Mouse (Mus musculus) liver, adult 2 months (tissue): ENCODE measurements around the gene Gpc2. TPM values are rescaled to one million over a fixed set of nuclear protein-coding genes. Genes with fewer than 3 reads are reported as not detected.

Experiments
- DNase-seq: peaks from one replicate; pipeline ENCODE4 v3.0.0-alpha.2; 2011; ENCODE audit warnings: low read depth, low spot score; ENCODE audit errors: extremely low read depth
- H3K27ac ChIP-seq: fragments of 200-500 bp; replicated peaks from 2 replicates; pipeline ENCODE4 v1.5.1; 2012; ENCODE audit warnings: low read depth, mild to moderate bottlenecking, control low read depth, inconsistent platforms, low read length; ENCODE audit not compliant: insufficient read depth
- H3K27me3 ChIP-seq: fragments of 200-500 bp; 2 replicates; pipeline ENCODE4 v1.6.1; 2012; ENCODE audit warnings: mild to moderate bottlenecking, moderate library complexity, low read length, inconsistent platforms; ENCODE audit not compliant: control insufficient read depth, insufficient read depth
- H3K36me3 ChIP-seq: fragments of 200-500 bp; 2 replicates; pipeline ENCODE4 v1.6.1; 2012; ENCODE audit warnings: low read length, inconsistent platforms; ENCODE audit not compliant: control insufficient read depth, insufficient read depth
- H3K4me1 ChIP-seq: fragments of 200-500 bp; 2 replicates; pipeline ENCODE4 v1.6.1; 2011; ENCODE audit warnings: low read length; ENCODE audit not compliant: control insufficient read depth, insufficient read depth
- H3K4me3 ChIP-seq: fragments of 200-500 bp; 2 replicates; pipeline ENCODE4 v1.5.1; 2011; ENCODE audit warnings: low read depth, mild to moderate bottlenecking, control low read depth, low read length, moderate library complexity; ENCODE audit not compliant: insufficient read depth
- H3K79me2 ChIP-seq: fragments of 200-500 bp; 2 replicates; pipeline ENCODE4 v1.6.1; 2012; ENCODE audit warnings: inconsistent platforms, mild to moderate bottlenecking, low read length, moderate library complexity; ENCODE audit not compliant: control insufficient read depth, insufficient read depth
- H3K9ac ChIP-seq: fragments of 200-500 bp; 2 replicates; pipeline ENCODE4 v1.6.1; 2012; ENCODE audit warnings: low read depth, mild to moderate bottlenecking, control low read depth, inconsistent platforms, low read length
- CTCF ChIP-seq: fragments of 200-500 bp; IDR thresholded peaks from 2 replicates; pipeline ENCODE4 v1.5.1; 2011; ENCODE audit warnings: low read depth, low read length, control low read depth
- POLR2A ChIP-seq: fragments of 200-500 bp; IDR thresholded peaks from 2 replicates; pipeline ENCODE4 v1.6.1; 2011; ENCODE audit warnings: low read length, control low read depth; ENCODE audit not compliant: insufficient read depth; ENCODE audit errors: extremely low read depth
- WGBS: fragments of 180-500 bp; shearing (Covaris S2); methylation state at CpG from one replicate; pipeline ENCODE4 v1.1.7; 2018; 5-methylcytosine and 5-hydroxymethylcytosine counted together
- polyA plus RNA-seq: library from polyadenylated mRNA; depleted of rRNA; stranded (reverse); fragments of >200 nt; gene quantifications from 2 replicates; pipeline ENCODE4 v1.2.3, GENCODE M21; 2012
- total RNA-seq: library from RNA; depleted of rRNA; stranded (reverse); fragments of >200 nt; gene quantifications from 2 replicates; pipeline ENCODE4 v1.2.3, GENCODE M21; 2014

Gpc2 gene
- total and polyA plus RNA-seq, 2 experiments, result 0.09 to 0.18 TPM

DNA sequence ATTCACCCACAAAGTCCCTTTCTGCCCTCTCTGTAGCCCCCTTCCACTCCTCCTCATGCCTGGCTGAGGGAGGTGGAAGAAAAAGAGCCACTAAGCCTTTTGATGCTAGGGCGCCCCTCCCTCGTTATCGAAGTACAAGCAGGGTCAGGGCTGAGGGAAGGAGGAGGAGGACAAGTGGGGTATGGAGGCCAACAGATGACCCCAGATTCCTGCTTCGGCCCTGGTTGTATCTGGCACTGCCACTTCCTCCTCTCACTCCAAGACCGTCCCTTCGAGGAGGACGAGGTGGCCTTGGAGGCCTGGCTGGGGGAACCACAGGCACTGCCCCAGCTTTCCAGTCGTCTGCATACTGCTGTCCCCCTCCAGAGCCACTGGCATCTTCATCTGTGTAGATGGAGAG lies 5.6 kb downstream of the Gpc2 start:
- Histone ChIP-seq H3K4me3 (no peak overlapping the region), H3K79me2 (no peaks in the 10 kb centered on the region), H3K27ac (no peak overlapping the region), H3K27me3 (peaks cover 5% of the 10 kb centered on the region; the same call in 1 of the 2 replicates), H3K36me3 (no peaks in the 10 kb centered on the region), H3K9ac (no peak overlapping the region), H3K4me1 (no peaks in the 10 kb centered on the region)
- no peak for DNase-seq
- 81% methylated on average over 8 of the region's 8 CpGs for WGBS
- TF ChIP-seq POLR2A (no peak), CTCF (no peak)

DNA sequence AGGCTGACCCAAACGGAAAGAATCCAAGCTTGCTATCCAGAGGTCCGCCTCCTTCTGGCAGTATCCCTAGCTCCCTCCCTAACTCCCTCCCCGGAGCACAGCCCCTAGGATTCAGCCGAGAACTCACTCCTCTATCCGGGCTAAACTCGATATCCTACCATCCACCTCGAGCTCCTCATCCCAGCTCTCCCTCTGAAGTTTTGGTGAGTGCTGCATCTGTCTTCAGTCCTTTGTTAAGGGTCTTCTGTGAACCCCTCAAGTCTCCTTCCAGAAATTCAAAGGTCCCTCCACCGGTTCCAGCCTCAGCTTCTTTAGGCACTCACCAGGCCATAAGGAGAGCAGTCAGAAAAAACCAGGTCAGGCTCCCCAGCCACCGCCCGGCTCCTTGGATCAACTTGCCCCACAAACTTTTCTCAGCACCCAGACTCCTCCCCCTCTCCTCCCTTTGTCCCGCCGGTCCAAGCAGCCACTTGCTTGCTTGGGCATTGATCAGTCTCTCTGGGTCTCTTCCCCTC lies 7.3 kb downstream of the Gpc2 start, which contains the start of gene Gal3st4:
Gene Gal3st4 (minus strand): TSS at position 432 of the 515 bp plus-strand sequence.
- Histone ChIP-seq H3K36me3 (no peaks in the 10 kb centered on the region), H3K27ac (no peak within 1 kb of the TSS), H3K4me3 (no peak within 1 kb of the TSS), H3K4me1 (no peaks in the 10 kb centered on the region), H3K79me2 (no peaks in the 10 kb centered on the region), H3K9ac (no peak within 1 kb of the TSS), H3K27me3 (peaks cover 5% of the 10 kb centered on the region; the same call in 1 of the 2 replicates)
- 5% methylated on average over 12 of the region's 12 CpGs for WGBS
- TF ChIP-seq CTCF (no peak), POLR2A (no peak)
- DNase-seq, result no peak

DNA sequence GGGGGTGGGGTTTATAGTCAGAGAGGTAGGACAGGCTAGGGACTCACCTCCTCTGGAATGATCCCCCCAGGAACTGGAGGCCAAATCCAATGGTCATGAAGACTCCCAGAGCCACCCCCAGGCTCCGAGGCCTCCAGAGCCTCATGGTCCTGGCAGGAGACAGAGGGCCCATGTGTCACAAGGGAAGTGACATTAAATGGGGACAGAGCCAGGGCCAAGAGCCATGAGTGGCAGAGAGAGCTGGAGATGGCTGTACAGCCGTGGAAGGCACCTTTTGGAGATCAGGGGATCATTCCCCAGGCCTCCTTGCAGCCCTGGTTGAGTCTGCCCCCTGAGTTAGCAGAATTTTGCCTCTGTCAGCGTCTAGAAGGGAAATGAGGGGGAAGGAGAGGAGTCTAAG lies 8.6 kb downstream of the Gpc2 start:
- no peak for TF ChIP-seq CTCF
- no peak for TF ChIP-seq POLR2A
- H3K36me3 ChIP-seq, result no peaks in the 10 kb centered on the region
- H3K9ac ChIP-seq, result no peak overlapping the region
- peaks cover 5% of the 10 kb centered on the region; the same call in 1 of the 2 replicates for H3K27me3 ChIP-seq
- no peaks in the 10 kb centered on the region for H3K4me1 ChIP-seq
- no peak for DNase-seq
- no peak overlapping the region for H3K4me3 ChIP-seq
- H3K27ac ChIP-seq, result no peak overlapping the region
- 44% methylated on average over 3 of the region's 3 CpGs for WGBS
- no peaks in the 10 kb centered on the region for H3K79me2 ChIP-seq

DNA sequence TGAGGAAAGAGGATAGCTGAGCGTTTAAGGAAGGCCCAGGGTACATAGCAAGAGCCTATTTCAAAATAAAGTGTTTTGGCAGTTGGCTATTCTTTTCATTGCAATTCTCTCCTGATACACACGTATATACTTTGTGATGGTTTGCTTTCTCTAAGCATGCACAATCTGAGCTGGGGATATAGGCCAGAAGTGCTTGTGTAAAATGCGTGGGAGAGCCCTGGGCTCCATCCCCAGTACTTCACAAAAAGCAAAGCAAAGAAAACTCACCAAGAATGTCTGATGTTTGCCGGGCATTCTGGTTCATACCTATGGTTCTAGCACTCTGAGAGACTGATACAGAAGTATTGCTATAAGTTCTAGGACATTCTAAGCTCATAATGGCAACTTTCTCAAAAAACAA lies 10.8 kb downstream of the Gpc2 start:
- TF ChIP-seq POLR2A, result no peak
- TF ChIP-seq CTCF, result no peak
- no peak for DNase-seq
- H3K27me3 ChIP-seq, result peaks cover 5% of the 10 kb centered on the region; the same call in 1 of the 2 replicates
- no peak overlapping the region for H3K4me3 ChIP-seq
- no peak overlapping the region for H3K9ac ChIP-seq
- H3K36me3 ChIP-seq, result no peaks in the 10 kb centered on the region
- H3K27ac ChIP-seq, result no peak overlapping the region
- H3K79me2 ChIP-seq, result no peaks in the 10 kb centered on the region
- 74% methylated on average over 4 of the region's 4 CpGs for WGBS
- 0 out of 2 replicates have a peak, but pooled peaks cover 1% of the 10 kb centered on the region for H3K4me1 ChIP-seq

DNA sequence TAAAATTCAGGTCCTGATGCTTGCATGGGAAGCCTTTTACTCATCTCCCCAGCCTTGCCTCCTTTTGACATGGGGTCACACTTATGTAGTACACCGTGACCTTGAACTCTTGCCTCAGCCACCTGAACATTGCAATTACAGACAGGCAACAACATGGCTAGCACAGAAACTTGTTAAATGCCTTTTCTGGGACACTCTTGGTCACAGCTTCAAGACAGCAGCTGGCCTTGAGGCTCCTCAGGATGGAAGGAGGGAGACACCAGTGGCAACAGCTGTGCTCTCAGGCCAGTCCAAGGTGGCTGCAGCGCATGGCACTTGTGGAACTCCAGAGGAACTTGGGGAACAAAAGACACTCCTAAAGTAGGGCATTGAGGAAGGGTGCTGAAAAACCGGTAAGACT lies 12.7 kb downstream of the Gpc2 start:
- H3K4me3 ChIP-seq, result no peak overlapping the region
- 94% methylated on average over 3 of the region's 3 CpGs for WGBS
- TF ChIP-seq CTCF (no peak), POLR2A (no peak)
- H3K27me3 ChIP-seq, result peaks cover 5% of the 10 kb centered on the region; the same call in 1 of the 2 replicates
- no peak for DNase-seq
- H3K27ac ChIP-seq, result no peak overlapping the region
- H3K9ac ChIP-seq, result no peak overlapping the region
- peaks cover 7% of the 10 kb centered on the region for H3K4me1 ChIP-seq
- H3K79me2 ChIP-seq, result no peaks in the 10 kb centered on the region
- no peaks in the 10 kb centered on the region for H3K36me3 ChIP-seq

DNA sequence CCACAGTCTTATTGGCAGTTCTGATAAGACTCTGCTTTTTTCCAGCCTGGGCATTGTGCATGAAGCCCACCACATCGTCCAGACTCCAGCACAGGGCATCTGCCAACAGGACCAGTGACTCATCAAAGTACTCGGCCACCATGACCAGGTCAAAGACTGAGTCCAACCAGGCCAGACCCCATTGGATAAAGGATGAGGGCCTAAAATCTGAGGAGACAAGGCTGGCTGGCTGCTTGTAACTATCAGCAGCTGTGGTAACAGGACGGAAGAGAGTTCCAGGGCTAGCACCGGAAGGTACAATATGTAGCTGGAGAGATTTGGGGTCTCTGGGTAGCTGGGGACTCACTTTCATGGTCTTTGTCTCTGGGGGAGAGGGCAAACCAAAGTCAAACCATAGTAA lies 14.1 kb downstream of the Gpc2 start:
- DNase-seq, result no peak
- Histone ChIP-seq H3K79me2 (no peaks in the 10 kb centered on the region), H3K4me1 (peaks cover 7% of the 10 kb centered on the region), H3K27ac (no peak overlapping the region), H3K4me3 (no peak overlapping the region), H3K27me3 (peaks cover 3% of the 10 kb centered on the region; the same call in 1 of the 2 replicates), H3K36me3 (no peaks in the 10 kb centered on the region), H3K9ac (no peak overlapping the region)
- WGBS, result 98% methylated on average over 4 of the region's 4 CpGs
- TF ChIP-seq POLR2A, result no peak
- TF ChIP-seq CTCF, result no peak
